Mouse (Mus musculus) hindbrain, embryonic 16.5 days (tissue): Measurements from ENCODE around the gene Lhfpl3. TPM values are rescaled to one million over a fixed set of nuclear protein-coding genes. Genes with fewer than 3 reads are reported as not detected.
A peak's percentile ranks its signal among the peaks of the same experiment; 100 is the strongest.

Experiments
- ATAC-seq: fragments of 200-750 bp; cut with Nextera tagmentation; 2 replicates; pipeline ENCODE4 v1.8.0; 2017; ENCODE audit warnings: moderate TSS enrichment, moderate library complexity
- H3K27ac ChIP-seq: fragments of 300-500 bp; sonication (generic); 2 replicates; pipeline ENCODE4 v1.5.1; 2014; ENCODE audit warnings: low read depth, mild to moderate bottlenecking, control low read depth, low read length, moderate library complexity
- H3K27me3 ChIP-seq: fragments of 300-500 bp; sonication (generic); replicated peaks from 2 replicates; pipeline ENCODE4 v1.6.1; 2014; ENCODE audit warnings: low read length; ENCODE audit not compliant: control insufficient read depth, insufficient read depth
- H3K36me3 ChIP-seq: fragments of 300-500 bp; sonication (generic); 2 replicates; pipeline ENCODE4 v1.6.1; 2014; ENCODE audit warnings: mild to moderate bottlenecking, low read length, moderate library complexity, mixed read lengths; ENCODE audit not compliant: control insufficient read depth, insufficient read depth
- H3K4me1 ChIP-seq: fragments of 300-500 bp; sonication (generic); 2 replicates; pipeline ENCODE4 v1.6.1; 2014; ENCODE audit warnings: low read depth, low read length; ENCODE audit not compliant: control insufficient read depth, insufficient read depth
- H3K4me2 ChIP-seq: fragments of 300-500 bp; sonication (generic); 2 replicates; pipeline ENCODE4 v1.6.1; 2014; ENCODE audit warnings: mild to moderate bottlenecking, low read length, control low read depth, moderate library complexity
- H3K4me3 ChIP-seq: fragments of 300-500 bp; sonication (generic); 2 replicates; pipeline ENCODE4 v1.5.1; 2014; ENCODE audit warnings: mild to moderate bottlenecking, low read length, control low read depth, moderate library complexity
- H3K9ac ChIP-seq: fragments of 300-500 bp; sonication (generic); 2 replicates; pipeline ENCODE4 v1.6.1; 2014; ENCODE audit warnings: low read depth, mild to moderate bottlenecking, control low read depth, low read length, moderate library complexity
- H3K9me3 ChIP-seq: fragments of 300-500 bp; sonication (generic); 2 replicates; pipeline ENCODE4 v1.6.1; 2014; ENCODE audit warnings: mild to moderate bottlenecking, low read length, moderate library complexity; ENCODE audit not compliant: control insufficient read depth
- WGBS: fragments of 180-500 bp; shearing (Covaris S2); extraction: QIAGEN DNeasy Blood & Tissue Kit; methylation state at CpG from one replicate; pipeline ENCODE4 v1.1.7; 2014; 5-methylcytosine and 5-hydroxymethylcytosine counted together
- polyA plus RNA-seq: library from polyadenylated mRNA; unstranded; fragments of >200 nt; fragmentation: Nextera tagmentation; extraction: Ambion mirVana; gene quantifications from 2 replicates; pipeline ENCODE4 v1.2.1, GENCODE M21; 2015

Gene Lhfpl3
- polyA plus RNA-seq, 1 experiment from 2014 or later = 34.5 TPM

- no peaks in the 10 kb centered on the region for H3K9me3 ChIP-seq
- H3K9ac ChIP-seq = no peak overlapping the region
- H3K27ac ChIP-seq = no peak overlapping the region
- no peak for ATAC-seq
- H3K4me1 ChIP-seq = peaks cover 5% of the 10 kb centered on the region
- no peak overlapping the region for H3K4me2 ChIP-seq
- H3K36me3 ChIP-seq = no peaks in the 10 kb centered on the region
- WGBS = 45% methylated on average over 3 of the region's 3 CpGs
- H3K27me3 ChIP-seq = no peaks in the 10 kb centered on the region
- no peak overlapping the region for H3K4me3 ChIP-seq
Observed at GRCm38 (mm10) chr5:22999811-23000210, 254.0 kb downstream of the Lhfpl3 start.

- Histone ChIP-seq H3K9me3 (no peaks in the 10 kb centered on the region), H3K4me1 (peaks cover 5% of the 10 kb centered on the region), H3K27ac (no peak overlapping the region), H3K9ac (no peak overlapping the region), H3K4me3 (no peak overlapping the region), H3K27me3 (no peaks in the 10 kb centered on the region), H3K4me2 (no peak overlapping the region), H3K36me3 (no peaks in the 10 kb centered on the region)
- peak; percentile 83 for ATAC-seq
- WGBS = 60% methylated on average over 2 of the region's 2 CpGs
Observed at GRCm38 (mm10) chr5:23003123-23003797, 257.4 kb downstream of the Lhfpl3 start.

- Histone ChIP-seq H3K9ac (no peak overlapping the region), H3K27ac (no peak overlapping the region), H3K4me3 (no peak overlapping the region), H3K4me1 (peaks cover 5% of the 10 kb centered on the region), H3K4me2 (no peak overlapping the region), H3K27me3 (no peaks in the 10 kb centered on the region), H3K9me3 (no peaks in the 10 kb centered on the region), H3K36me3 (no peaks in the 10 kb centered on the region)
- WGBS = 74% methylated on average over 1 of the region's 1 CpGs
- no peak for ATAC-seq
Observed at GRCm38 (mm10) chr5:23006207-23006606, 260.3 kb downstream of the Lhfpl3 start.

- H3K4me2 ChIP-seq = no peak overlapping the region
- no peaks in the 10 kb centered on the region for H3K27me3 ChIP-seq
- WGBS = 62% methylated on average over 1 of the region's 1 CpGs
- H3K27ac ChIP-seq = no peak overlapping the region
- no peaks in the 10 kb centered on the region for H3K4me1 ChIP-seq
- no peak overlapping the region for H3K9ac ChIP-seq
- H3K36me3 ChIP-seq = no peaks in the 10 kb centered on the region
- no peaks in the 10 kb centered on the region for H3K9me3 ChIP-seq
- H3K4me3 ChIP-seq = no peak overlapping the region
- no peak for ATAC-seq
Observed at GRCm38 (mm10) chr5:23010460-23010859, 264.6 kb downstream of the Lhfpl3 start.

GRCm38 (mm10) chr5:23013997-23014396 lies 268.1 kb downstream of the Lhfpl3 start:
- H3K27me3 ChIP-seq = no peaks in the 10 kb centered on the region
- H3K27ac ChIP-seq = no peak overlapping the region
- no peak for ATAC-seq
- H3K9me3 ChIP-seq = no peaks in the 10 kb centered on the region
- no peak overlapping the region for H3K4me2 ChIP-seq
- no peaks in the 10 kb centered on the region for H3K36me3 ChIP-seq
- H3K9ac ChIP-seq = no peak overlapping the region
- H3K4me1 ChIP-seq = no peaks in the 10 kb centered on the region
- no peak overlapping the region for H3K4me3 ChIP-seq

GRCm38 (mm10) chr5:23015587-23016335 lies 269.9 kb downstream of the Lhfpl3 start:
- WGBS = 78% methylated on average over 8 of the region's 8 CpGs
- Histone ChIP-seq H3K36me3 (no peaks in the 10 kb centered on the region), H3K9me3 (no peaks in the 10 kb centered on the region), H3K4me1 (no peaks in the 10 kb centered on the region), H3K27ac (no peak overlapping the region), H3K9ac (no peak overlapping the region), H3K4me2 (no peak overlapping the region), H3K4me3 (no peak overlapping the region), H3K27me3 (no peaks in the 10 kb centered on the region)
- ATAC-seq = no peak

GRCm38 (mm10) chr5:23034944-23035726 lies 289.3 kb downstream of the Lhfpl3 start:
- Histone ChIP-seq H3K4me2 (no peak overlapping the region), H3K9ac (no peak overlapping the region), H3K36me3 (no peaks in the 10 kb centered on the region), H3K9me3 (no peaks in the 10 kb centered on the region), H3K4me1 (peaks cover 5% of the 10 kb centered on the region), H3K27me3 (no peaks in the 10 kb centered on the region), H3K4me3 (no peak overlapping the region), H3K27ac (no peak overlapping the region)
- peak; percentile 89 for ATAC-seq
- 65% methylated on average over 6 of the region's 6 CpGs for WGBS

GRCm38 (mm10) chr5:23035727-23036029 lies 289.8 kb downstream of the Lhfpl3 start:
- Histone ChIP-seq H3K9me3 (no peaks in the 10 kb centered on the region), H3K4me2 (no peak overlapping the region), H3K27ac (no peak overlapping the region), H3K4me1 (peaks cover 5% of the 10 kb centered on the region), H3K27me3 (no peaks in the 10 kb centered on the region), H3K9ac (no peak overlapping the region), H3K4me3 (no peak overlapping the region), H3K36me3 (no peaks in the 10 kb centered on the region)
- WGBS = 45% methylated on average over 5 of the region's 5 CpGs
- ATAC-seq = peak; percentile 81; the same call in 1 of the 2 replicates

- Histone ChIP-seq H3K9ac (no peak overlapping the region), H3K27ac (no peak overlapping the region), H3K27me3 (no peaks in the 10 kb centered on the region), H3K4me1 (peaks cover under 1% of the 10 kb centered on the region), H3K9me3 (no peaks in the 10 kb centered on the region), H3K36me3 (no peaks in the 10 kb centered on the region), H3K4me3 (no peak overlapping the region), H3K4me2 (no peak overlapping the region)
- WGBS = 58% methylated on average over 4 of the region's 4 CpGs
- ATAC-seq = 0 out of 2 replicates have a peak, but pooled peaks have one; percentile 57
Observed at GRCm38 (mm10) chr5:23040429-23040828, 294.6 kb downstream of the Lhfpl3 start.
